Mouse (Mus musculus): ENCODE results near the gene B3galt6. TPM values are rescaled to one million over a fixed set of nuclear protein-coding genes. Genes with fewer than 3 reads are reported as not detected.

B3galt6 gene
- polyA plus RNA-seq, 1 experiment from 2014 or later: 11.6 TPM

- Histone ChIP-seq H3K27me3 (ENCODE audit: control insufficient read depth, insufficient read depth, low read length) (no peaks in the 10 kb centered on the region), H3K4me3 (ENCODE audit: low read depth, low read length) (no peak overlapping the region), H3K4me2 (no peak overlapping the region), H3K9ac (ENCODE audit: low read depth, low read length) (no peak overlapping the region), H3K4me1 (ENCODE audit: control insufficient read depth, insufficient read depth, low read length) (no peaks in the 10 kb centered on the region), H3K27ac (ENCODE audit: low read depth, low read length) (no peak overlapping the region), H3K9me3 (replicated peaks; ENCODE audit: control insufficient read depth, low read length) (no peaks in the 10 kb centered on the region), H3K36me3 (ENCODE audit: control insufficient read depth, insufficient read depth, low read length) (no peaks in the 10 kb centered on the region)
- ATAC-seq (replicated peaks; ENCODE audit: insufficient number of reproducible peaks, low FRiP score, low TSS enrichment): no peak
- WGBS (ENCODE audit: insufficient replicate concordance): 76% methylated on average over 2 of the region's 2 CpGs
These were observed 19.2 kb downstream of the B3galt6 start for GRCm38 (mm10) chr4:155973239-155973638.

DNA sequence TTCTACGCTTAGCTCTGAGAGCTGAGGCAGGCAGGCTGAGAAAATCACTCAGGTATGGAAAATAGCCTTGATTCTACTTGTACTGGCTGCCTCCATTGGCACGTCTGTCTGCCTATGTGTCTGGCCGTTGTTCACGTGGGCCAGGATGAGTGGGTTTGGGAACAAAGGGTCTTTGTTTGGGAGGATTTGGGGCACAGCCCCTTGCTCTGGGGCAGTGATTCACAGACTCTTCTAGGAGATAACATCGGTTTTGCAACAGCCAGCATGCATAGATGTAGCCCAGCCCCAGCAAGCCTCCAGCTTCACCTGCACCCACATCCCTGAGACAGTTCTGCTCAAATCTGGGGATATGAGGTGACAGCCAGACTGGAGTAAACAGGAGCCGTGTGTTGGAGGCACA is 19.8 kb downstream of the B3galt6 start:
- Histone ChIP-seq H3K9me3 (replicated peaks; ENCODE audit: control insufficient read depth, low read length) (no peaks in the 10 kb centered on the region), H3K4me2 (no peak overlapping the region), H3K4me1 (ENCODE audit: control insufficient read depth, insufficient read depth, low read length) (no peaks in the 10 kb centered on the region), H3K9ac (ENCODE audit: low read depth, low read length) (no peak overlapping the region), H3K27ac (ENCODE audit: low read depth, low read length) (no peak overlapping the region), H3K4me3 (ENCODE audit: low read depth, low read length) (no peak overlapping the region), H3K36me3 (ENCODE audit: control insufficient read depth, insufficient read depth, low read length) (no peaks in the 10 kb centered on the region), H3K27me3 (ENCODE audit: control insufficient read depth, insufficient read depth, low read length) (no peaks in the 10 kb centered on the region)
- WGBS (ENCODE audit: insufficient replicate concordance): 78% methylated on average over 6 of the region's 6 CpGs
- ATAC-seq (replicated peaks; ENCODE audit: insufficient number of reproducible peaks, low FRiP score, low TSS enrichment): no peak

DNA sequence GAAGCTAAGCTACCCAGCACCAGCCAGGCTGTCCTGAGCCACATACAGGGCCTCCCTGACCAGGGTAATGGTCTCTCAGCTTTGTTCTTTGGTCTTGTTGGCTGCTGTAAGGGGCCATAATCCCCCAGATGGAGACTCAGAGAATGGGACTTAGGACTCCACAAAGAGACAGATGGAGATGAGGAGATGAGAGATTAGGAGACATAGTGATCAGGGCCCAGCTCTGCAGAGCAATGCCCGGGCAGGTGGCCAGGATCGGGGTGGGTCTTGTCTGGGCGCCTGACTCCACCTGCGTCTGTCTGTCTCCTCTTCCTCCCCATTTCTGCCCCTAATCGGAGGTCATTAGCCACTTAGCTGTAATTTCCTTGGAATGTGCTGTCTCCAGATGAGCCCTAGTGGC is 22.2 kb downstream of the B3galt6 start:
- ATAC-seq (replicated peaks; ENCODE audit: insufficient number of reproducible peaks, low FRiP score, low TSS enrichment): no peak
- Histone ChIP-seq H3K4me2 (no peak overlapping the region), H3K9ac (ENCODE audit: low read depth, low read length) (no peak overlapping the region), H3K4me1 (ENCODE audit: control insufficient read depth, insufficient read depth, low read length) (no peaks in the 10 kb centered on the region), H3K27me3 (ENCODE audit: control insufficient read depth, insufficient read depth, low read length) (no peaks in the 10 kb centered on the region), H3K36me3 (ENCODE audit: control insufficient read depth, insufficient read depth, low read length) (no peaks in the 10 kb centered on the region; the same call in 1 of the 2 replicates), H3K27ac (ENCODE audit: low read depth, low read length) (no peak overlapping the region), H3K4me3 (ENCODE audit: low read depth, low read length) (no peak overlapping the region), H3K9me3 (replicated peaks; ENCODE audit: control insufficient read depth, low read length) (no peaks in the 10 kb centered on the region)
- WGBS (ENCODE audit: insufficient replicate concordance): 78% methylated on average over 5 of the region's 5 CpGs

DNA sequence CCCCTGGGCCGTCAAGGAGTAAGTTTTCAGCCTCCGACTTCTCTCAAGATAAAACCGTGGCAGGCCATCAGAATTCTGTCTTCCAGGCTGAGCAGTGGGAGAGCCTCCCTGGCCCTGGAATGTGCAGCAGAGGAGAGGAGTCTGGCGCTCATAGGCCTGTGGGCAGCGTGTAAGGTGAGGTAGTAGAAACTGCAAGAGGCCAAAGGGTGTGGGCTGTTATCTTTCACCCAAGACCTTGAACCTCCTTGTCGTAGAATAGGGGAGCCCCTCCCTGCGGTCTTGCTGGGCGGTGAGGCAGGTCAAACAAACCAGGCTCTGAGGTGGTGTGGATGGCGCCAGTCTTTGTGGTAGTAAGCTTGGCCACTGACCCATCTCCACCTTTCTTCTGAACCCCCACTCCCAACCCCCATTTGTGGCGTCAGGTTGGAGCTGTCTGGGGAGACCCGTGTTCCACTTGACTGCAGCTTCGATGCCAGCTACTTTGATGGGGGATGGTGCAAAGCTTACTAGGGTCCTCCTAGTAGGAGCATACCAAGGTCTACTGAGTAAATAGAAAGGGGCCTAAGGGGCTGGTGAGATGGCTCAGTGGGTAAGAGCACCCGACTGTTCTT is 23.3 kb downstream of the B3galt6 start:
- Histone ChIP-seq H3K27ac (ENCODE audit: low read depth, low read length) (no peak overlapping the region), H3K36me3 (ENCODE audit: control insufficient read depth, insufficient read depth, low read length) (no peaks in the 10 kb centered on the region; the same call in 1 of the 2 replicates), H3K4me1 (ENCODE audit: control insufficient read depth, insufficient read depth, low read length) (no peaks in the 10 kb centered on the region), H3K27me3 (ENCODE audit: control insufficient read depth, insufficient read depth, low read length) (no peaks in the 10 kb centered on the region), H3K9ac (ENCODE audit: low read depth, low read length) (0 out of 2 replicates have a peak overlapping the region, but pooled peaks have one; percentile 16), H3K9me3 (replicated peaks; ENCODE audit: control insufficient read depth, low read length) (no peaks in the 10 kb centered on the region), H3K4me2 (no peak overlapping the region), H3K4me3 (ENCODE audit: low read depth, low read length) (no peak overlapping the region)
- no peak; the same call in 1 of the 2 replicates for ATAC-seq (replicated peaks; ENCODE audit: insufficient number of reproducible peaks, low FRiP score, low TSS enrichment)
- WGBS (ENCODE audit: insufficient replicate concordance): 66% methylated on average over 13 of the region's 13 CpGs

- H3K9ac ChIP-seq (ENCODE audit: low read depth, low read length): no peak overlapping the region
- no peak overlapping the region for H3K4me2 ChIP-seq
- no peak overlapping the region for H3K27ac ChIP-seq (ENCODE audit: low read depth, low read length)
- H3K36me3 ChIP-seq (ENCODE audit: control insufficient read depth, insufficient read depth, low read length): no peaks in the 10 kb centered on the region; the same call in 1 of the 2 replicates
- no peaks in the 10 kb centered on the region for H3K9me3 ChIP-seq (replicated peaks; ENCODE audit: control insufficient read depth, low read length)
- ATAC-seq (replicated peaks; ENCODE audit: insufficient number of reproducible peaks, low FRiP score, low TSS enrichment): no peak
- H3K4me3 ChIP-seq (ENCODE audit: low read depth, low read length): no peak overlapping the region
- 85% methylated on average over 11 of the region's 11 CpGs for WGBS (ENCODE audit: insufficient replicate concordance)
- peaks cover 17% of the 10 kb centered on the region for H3K4me1 ChIP-seq (ENCODE audit: control insufficient read depth, insufficient read depth, low read length)
- H3K27me3 ChIP-seq (ENCODE audit: control insufficient read depth, insufficient read depth, low read length): no peaks in the 10 kb centered on the region
These were observed 28.1 kb downstream of the B3galt6 start for GRCm38 (mm10) chr4:155964396-155964795.

DNA sequence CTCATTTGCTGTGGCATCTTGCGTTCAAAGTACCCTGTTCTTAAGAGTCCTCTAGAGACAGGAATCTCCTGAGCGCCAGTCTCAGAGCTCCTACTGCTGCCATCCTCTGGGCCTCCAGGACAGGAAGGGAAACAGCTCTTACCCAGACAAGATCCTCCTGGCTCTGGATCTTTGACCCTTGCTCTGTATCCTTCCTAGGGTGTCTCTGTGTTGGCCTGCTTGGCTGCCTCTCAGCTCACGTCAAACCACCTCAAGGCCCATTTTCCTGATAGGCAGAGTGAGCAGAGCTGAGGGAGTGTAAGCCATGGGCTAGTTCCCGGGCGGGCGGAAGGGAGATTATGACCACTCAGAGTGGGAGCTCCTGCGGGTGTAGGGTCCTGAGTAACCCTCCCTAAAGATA is 29.3 kb downstream of the B3galt6 start:
- no peak for ATAC-seq (replicated peaks; ENCODE audit: insufficient number of reproducible peaks, low FRiP score, low TSS enrichment)
- Histone ChIP-seq H3K9ac (ENCODE audit: low read depth, low read length) (peak overlapping the region; percentile 78; the same call in 1 of the 2 replicates), H3K4me2 (peak overlapping the region; percentile 99), H3K27ac (ENCODE audit: low read depth, low read length) (no peak overlapping the region), H3K4me1 (ENCODE audit: control insufficient read depth, insufficient read depth, low read length) (peaks cover 17% of the 10 kb centered on the region), H3K27me3 (ENCODE audit: control insufficient read depth, insufficient read depth, low read length) (no peaks in the 10 kb centered on the region), H3K4me3 (ENCODE audit: low read depth, low read length) (peak overlapping the region; percentile 58), H3K9me3 (replicated peaks; ENCODE audit: control insufficient read depth, low read length) (no peaks in the 10 kb centered on the region), H3K36me3 (ENCODE audit: control insufficient read depth, insufficient read depth, low read length) (peaks cover 6% of the 10 kb centered on the region)
- 38% methylated on average over 7 of the region's 7 CpGs for WGBS (ENCODE audit: insufficient replicate concordance)

- H3K4me2 ChIP-seq: peak within 1 kb of the TSS; percentile 99
- no peaks in the 10 kb centered on the region for H3K9me3 ChIP-seq (replicated peaks; ENCODE audit: control insufficient read depth, low read length)
- WGBS (ENCODE audit: insufficient replicate concordance): 1% methylated on average over 33 of the region's 42 CpGs
- ATAC-seq (replicated peaks; ENCODE audit: insufficient number of reproducible peaks, low FRiP score, low TSS enrichment): peak; percentile 78
- H3K4me1 ChIP-seq (ENCODE audit: control insufficient read depth, insufficient read depth, low read length): peaks cover 17% of the 10 kb centered on the region
- H3K27ac ChIP-seq (ENCODE audit: low read depth, low read length): peak within 1 kb of the TSS; percentile 54; the same call in 1 of the 2 replicates
- peak within 1 kb of the TSS; percentile 78 for H3K9ac ChIP-seq (ENCODE audit: low read depth, low read length)
- peaks cover 8% of the 10 kb centered on the region for H3K36me3 ChIP-seq (ENCODE audit: control insufficient read depth, insufficient read depth, low read length)
- no peaks in the 10 kb centered on the region for H3K27me3 ChIP-seq (ENCODE audit: control insufficient read depth, insufficient read depth, low read length)
- peak within 1 kb of the TSS; percentile 58 for H3K4me3 ChIP-seq (ENCODE audit: low read depth, low read length)
These were observed 30.1 kb downstream of the B3galt6 start, which contains the start of gene C1qtnf12 for GRCm38 (mm10) chr4:155962167-155962971. C1qtnf12 (plus strand) TSS chr4:155962318.

- H3K27me3 ChIP-seq (ENCODE audit: control insufficient read depth, insufficient read depth, low read length): no peaks in the 10 kb centered on the region
- 18% methylated on average over 5 of the region's 5 CpGs for WGBS (ENCODE audit: insufficient replicate concordance)
- ATAC-seq (replicated peaks; ENCODE audit: insufficient number of reproducible peaks, low FRiP score, low TSS enrichment): 0 out of 2 replicates have a peak, but pooled peaks have one; percentile 40
- H3K4me1 ChIP-seq (ENCODE audit: control insufficient read depth, insufficient read depth, low read length): peaks cover 17% of the 10 kb centered on the region
- H3K4me2 ChIP-seq: no peak overlapping the region
- H3K9me3 ChIP-seq (replicated peaks; ENCODE audit: control insufficient read depth, low read length): no peaks in the 10 kb centered on the region
- H3K4me3 ChIP-seq (ENCODE audit: low read depth, low read length): no peak overlapping the region
- H3K27ac ChIP-seq (ENCODE audit: low read depth, low read length): no peak overlapping the region
- H3K36me3 ChIP-seq (ENCODE audit: control insufficient read depth, insufficient read depth, low read length): peaks cover 11% of the 10 kb centered on the region
- no peak overlapping the region for H3K9ac ChIP-seq (ENCODE audit: low read depth, low read length)
These were observed 33.2 kb downstream of the B3galt6 start for GRCm38 (mm10) chr4:155959275-155959674.
